Mouse (Mus musculus) neural tube, embryonic 15.5 days (tissue): ENCODE measurements around the gene Dennd1a. TPM values are rescaled to one million over a fixed set of nuclear protein-coding genes. Genes with fewer than 3 reads are reported as not detected.

Experiments
- ATAC-seq: fragments of 200-750 bp; cut with Nextera tagmentation; 2 replicates; pipeline ENCODE4 v1.8.0; 2017; ENCODE audit warnings: mild to moderate bottlenecking, moderate TSS enrichment, moderate library complexity; ENCODE audit not compliant: low FRiP score
- H3K27ac ChIP-seq: fragments of 300-500 bp; sonication (generic); replicated peaks from 2 replicates; pipeline ENCODE4 v1.5.1; 2015; ENCODE audit warnings: mild to moderate bottlenecking, inconsistent platforms
- H3K27me3 ChIP-seq: fragments of 300-500 bp; sonication (generic); replicated peaks from 2 replicates; pipeline ENCODE4 v1.6.1; 2015; ENCODE audit warnings: inconsistent platforms
- H3K36me3 ChIP-seq: fragments of 300-500 bp; sonication (generic); 2 replicates; pipeline ENCODE4 v1.6.1; 2015; ENCODE audit warnings: inconsistent platforms
- H3K4me1 ChIP-seq: fragments of 300-500 bp; sonication (generic); 2 replicates; pipeline ENCODE4 v1.6.1; 2015; ENCODE audit warnings: inconsistent platforms
- H3K4me2 ChIP-seq: fragments of 300-500 bp; sonication (generic); 2 replicates; pipeline ENCODE4 v1.6.1; 2015; ENCODE audit warnings: inconsistent platforms, mild to moderate bottlenecking, moderate library complexity
- H3K4me3 ChIP-seq: fragments of 300-500 bp; sonication (generic); replicated peaks from 2 replicates; pipeline ENCODE4 v1.5.1; 2015; ENCODE audit warnings: mild to moderate bottlenecking, inconsistent platforms
- H3K9ac ChIP-seq: fragments of 300-500 bp; sonication (generic); replicated peaks from 2 replicates; pipeline ENCODE4 v1.6.1; 2015; ENCODE audit warnings: mild to moderate bottlenecking, inconsistent platforms
- H3K9me3 ChIP-seq: fragments of 300-500 bp; sonication (generic); replicated peaks from 2 replicates; pipeline ENCODE4 v1.6.1; 2016; ENCODE audit warnings: inconsistent platforms
- WGBS: fragments of 180-500 bp; shearing (Covaris S2); methylation state at CpG from one replicate; pipeline ENCODE4 v1.1.7; 2015; ENCODE audit warnings: mixed read lengths; 5-methylcytosine and 5-hydroxymethylcytosine counted together
- polyA plus RNA-seq: library from polyadenylated mRNA; unstranded; fragments of >200 nt; fragmentation: Nextera tagmentation; extraction: Ambion mirVana; gene quantifications from 2 replicates; pipeline ENCODE4 v1.2.1, GENCODE M21; 2015

Dennd1a gene
- polyA plus RNA-seq, 1 experiment from 2014 or later: 17.0 TPM

DNA sequence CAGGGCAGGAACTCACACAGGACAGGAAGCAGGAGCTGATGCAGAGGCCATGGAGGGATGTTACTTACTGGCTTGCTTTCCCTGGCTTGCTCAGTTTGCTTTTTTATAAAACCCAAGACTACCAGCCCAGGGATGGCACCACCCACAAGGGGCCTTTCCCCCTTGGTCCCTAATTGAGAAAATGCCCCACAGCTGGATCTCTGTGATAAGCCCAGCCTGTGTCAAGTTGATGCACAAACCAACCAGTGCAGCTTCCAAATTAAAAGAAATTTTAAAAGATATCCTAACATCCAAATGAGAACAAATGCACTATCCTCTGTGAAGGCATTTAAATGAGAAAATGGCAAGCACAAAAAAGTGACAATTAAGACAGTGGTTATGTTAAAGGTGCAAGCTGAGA is 95.6 kb downstream of the Dennd1a start:
- H3K27ac ChIP-seq: no peak overlapping the region
- H3K4me3 ChIP-seq: no peak overlapping the region
- H3K27me3 ChIP-seq: no peaks in the 10 kb centered on the region
- no peaks in the 10 kb centered on the region for H3K9me3 ChIP-seq
- no peak overlapping the region for H3K4me2 ChIP-seq
- no peaks in the 10 kb centered on the region for H3K36me3 ChIP-seq
- no peak overlapping the region for H3K9ac ChIP-seq
- peaks cover 6% of the 10 kb centered on the region for H3K4me1 ChIP-seq
- ATAC-seq: no peak

DNA sequence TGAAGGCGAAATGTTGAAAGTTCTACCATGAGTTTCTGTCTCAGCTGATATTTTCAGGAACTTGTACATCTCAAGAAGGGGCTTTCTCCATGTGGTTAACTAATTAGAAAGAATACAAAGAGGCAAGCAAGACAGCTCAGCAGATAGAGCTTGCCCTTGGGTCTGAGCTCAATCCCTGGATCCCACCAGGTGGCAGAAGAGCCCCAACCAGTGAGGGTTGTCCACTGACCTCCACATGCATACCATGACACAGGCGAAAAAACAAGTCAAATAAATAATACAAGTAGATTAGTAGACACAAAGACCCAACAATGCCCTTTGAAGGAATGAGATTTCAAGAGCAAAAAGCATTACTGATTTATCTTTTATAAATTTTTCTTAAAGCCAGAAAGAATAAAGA is 100.8 kb downstream of the Dennd1a start:
- Histone ChIP-seq H3K9ac (no peak overlapping the region), H3K9me3 (no peaks in the 10 kb centered on the region), H3K36me3 (no peaks in the 10 kb centered on the region), H3K4me1 (no peaks in the 10 kb centered on the region), H3K27ac (no peak overlapping the region), H3K4me3 (no peak overlapping the region), H3K27me3 (no peaks in the 10 kb centered on the region), H3K4me2 (no peak overlapping the region)
- 81% methylated on average over 2 of the region's 2 CpGs for WGBS
- ATAC-seq: no peak

DNA sequence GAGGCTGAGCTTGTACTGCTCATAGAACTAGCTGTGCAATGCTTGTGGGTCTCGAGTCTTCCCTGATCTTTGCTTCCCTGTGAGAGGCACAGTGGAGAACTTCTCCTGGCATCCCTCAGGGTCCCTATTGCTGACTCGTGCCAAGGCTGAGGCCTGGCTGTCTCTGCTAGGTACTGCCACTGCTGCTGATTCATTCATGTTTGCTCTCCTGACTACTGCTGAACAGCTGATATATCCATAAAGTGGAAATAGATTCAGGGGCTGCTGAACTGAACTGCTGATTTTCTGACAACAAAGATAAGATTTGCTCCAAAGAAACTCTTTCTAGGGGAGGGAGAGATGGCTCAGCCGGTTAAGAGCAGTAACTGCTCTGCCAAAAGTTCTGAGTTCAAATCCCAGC is 102.2 kb downstream of the Dennd1a start:
- H3K4me3 ChIP-seq: no peak overlapping the region
- WGBS: 90% methylated on average over 3 of the region's 3 CpGs
- no peaks in the 10 kb centered on the region for H3K36me3 ChIP-seq
- no peak overlapping the region for H3K27ac ChIP-seq
- no peaks in the 10 kb centered on the region for H3K27me3 ChIP-seq
- ATAC-seq: no peak
- no peaks in the 10 kb centered on the region for H3K4me1 ChIP-seq
- H3K4me2 ChIP-seq: no peak overlapping the region
- no peak overlapping the region for H3K9ac ChIP-seq
- no peaks in the 10 kb centered on the region for H3K9me3 ChIP-seq

DNA sequence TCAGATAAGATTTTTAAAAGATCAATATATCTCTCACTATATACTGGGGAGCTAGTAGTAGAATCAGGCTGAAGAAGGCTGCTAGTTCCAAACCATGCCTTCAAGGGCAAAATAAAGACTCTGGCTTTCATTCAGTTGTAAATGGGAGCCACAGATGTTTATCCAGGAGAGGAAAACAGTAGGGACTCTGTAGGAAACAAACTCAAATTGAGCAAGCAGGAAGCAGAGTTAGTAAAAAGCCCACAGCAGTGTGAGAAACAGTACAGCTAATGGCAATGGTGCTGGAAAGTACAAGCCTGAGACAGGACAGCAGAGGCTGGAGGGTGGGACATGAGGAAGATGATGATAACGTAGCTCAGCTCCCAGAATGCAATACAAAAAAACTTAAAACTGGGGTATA is 103.3 kb downstream of the Dennd1a start:
- no peak for ATAC-seq
- no peaks in the 10 kb centered on the region for H3K36me3 ChIP-seq
- WGBS: 71% methylated on average over 1 of the region's 1 CpGs
- H3K9me3 ChIP-seq: no peaks in the 10 kb centered on the region
- no peaks in the 10 kb centered on the region for H3K4me1 ChIP-seq
- no peak overlapping the region for H3K9ac ChIP-seq
- no peak overlapping the region for H3K4me3 ChIP-seq
- no peaks in the 10 kb centered on the region for H3K27me3 ChIP-seq
- H3K4me2 ChIP-seq: no peak overlapping the region
- H3K27ac ChIP-seq: no peak overlapping the region

DNA sequence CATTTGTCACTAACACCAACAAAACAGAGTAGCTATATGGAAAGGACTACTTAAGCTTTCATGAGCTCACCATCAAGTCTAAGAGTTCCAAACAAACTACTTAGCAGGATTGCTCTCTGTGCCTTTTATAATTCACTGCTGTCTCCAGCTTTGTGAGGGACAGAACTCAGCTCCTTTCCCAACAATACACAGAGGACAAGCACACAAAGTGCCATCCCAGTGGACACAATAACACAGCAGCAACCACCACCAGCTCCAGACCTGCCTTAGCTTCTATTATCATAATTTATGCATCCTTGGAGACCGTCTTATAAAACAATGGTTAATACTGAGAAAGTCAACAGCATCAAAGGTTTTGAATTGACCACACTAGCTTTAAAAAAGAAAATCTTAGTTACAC is 104.9 kb downstream of the Dennd1a start:
- no peak overlapping the region for H3K9ac ChIP-seq
- no peak overlapping the region for H3K4me3 ChIP-seq
- H3K9me3 ChIP-seq: no peaks in the 10 kb centered on the region
- no peak for ATAC-seq
- no peak overlapping the region for H3K4me2 ChIP-seq
- WGBS: 42% methylated on average over 1 of the region's 1 CpGs
- no peaks in the 10 kb centered on the region for H3K4me1 ChIP-seq
- H3K27ac ChIP-seq: no peak overlapping the region
- H3K36me3 ChIP-seq: no peaks in the 10 kb centered on the region
- H3K27me3 ChIP-seq: no peaks in the 10 kb centered on the region

DNA sequence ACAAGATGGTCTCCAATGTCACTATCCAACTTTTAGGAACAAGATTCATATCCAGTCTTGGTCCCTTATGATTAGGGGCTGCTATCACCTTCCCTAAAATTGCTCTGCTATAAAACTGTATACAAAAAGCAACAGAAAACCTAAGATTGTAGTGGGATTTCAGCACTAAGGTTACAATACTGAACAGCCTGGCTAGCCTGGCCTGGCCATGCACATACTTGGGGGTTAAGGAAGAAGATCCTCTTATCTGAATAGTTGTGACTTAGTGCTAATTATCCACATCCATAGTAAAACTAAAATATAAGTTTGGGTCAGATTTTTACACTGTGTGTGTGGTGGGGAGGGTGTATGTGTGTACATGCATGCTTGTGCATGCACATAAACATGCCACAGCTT is 109.6 kb downstream of the Dennd1a start:
- Histone ChIP-seq H3K27me3 (no peaks in the 10 kb centered on the region), H3K4me1 (no peaks in the 10 kb centered on the region), H3K36me3 (no peaks in the 10 kb centered on the region), H3K4me3 (no peak overlapping the region), H3K9me3 (no peaks in the 10 kb centered on the region), H3K4me2 (no peak overlapping the region), H3K9ac (no peak overlapping the region), H3K27ac (no peak overlapping the region)
- ATAC-seq: no peak

DNA sequence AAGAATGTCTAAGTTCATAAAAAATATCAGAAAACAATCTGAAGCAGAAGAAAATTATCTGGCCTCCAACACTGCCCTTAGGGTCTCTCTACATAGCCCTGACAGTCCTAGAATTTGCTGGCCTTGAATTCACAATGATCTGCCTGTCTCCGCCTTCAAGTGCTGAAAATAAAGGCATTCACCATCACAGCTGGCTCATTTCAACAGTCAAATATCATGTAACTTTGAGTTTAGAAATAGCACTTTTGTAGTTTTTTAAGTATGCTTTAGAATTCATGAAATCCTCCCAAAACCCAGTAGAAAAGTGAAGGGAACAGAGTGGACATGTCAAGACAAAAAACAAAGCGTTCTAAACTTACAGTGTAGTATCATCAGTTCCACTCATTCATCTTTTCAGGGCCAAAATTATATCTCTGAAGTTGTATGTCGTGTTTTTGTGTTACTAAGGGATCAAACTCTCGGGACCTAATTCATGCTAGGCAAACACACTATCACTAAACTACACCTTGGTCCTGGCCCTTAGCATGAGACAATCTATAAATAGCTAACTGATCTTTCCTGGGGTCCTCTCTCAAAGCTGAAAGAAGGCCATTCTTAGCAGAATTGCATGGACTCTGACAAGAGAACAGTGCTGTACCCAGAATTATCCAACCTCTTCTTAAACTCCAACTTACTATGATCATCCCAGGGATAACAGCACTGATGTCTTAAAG is 110.2 kb downstream of the Dennd1a start:
- no peak overlapping the region for H3K27ac ChIP-seq
- WGBS: 93% methylated on average over 4 of the region's 4 CpGs

DNA sequence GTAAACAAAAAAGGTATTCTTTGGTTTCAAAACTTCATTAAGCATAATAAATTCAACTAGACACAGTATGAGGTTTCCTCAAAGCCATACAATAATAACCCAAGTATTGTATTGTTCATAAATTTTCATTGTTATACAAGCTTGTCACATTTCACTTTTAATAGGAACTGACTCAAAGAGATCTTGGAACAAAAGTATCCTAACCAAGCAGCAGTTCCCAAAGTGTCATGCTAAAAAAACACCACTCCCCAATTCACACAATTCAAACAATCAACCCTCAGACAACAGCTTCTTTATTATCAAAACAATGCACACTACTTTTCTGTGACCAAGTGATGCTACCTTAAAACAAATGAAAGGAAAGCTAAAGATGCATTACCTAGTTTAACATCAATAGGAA is 111.9 kb downstream of the Dennd1a start:
- no peak overlapping the region for H3K4me2 ChIP-seq
- no peak overlapping the region for H3K27ac ChIP-seq
- no peak overlapping the region for H3K4me3 ChIP-seq
- H3K27me3 ChIP-seq: no peaks in the 10 kb centered on the region
- H3K4me1 ChIP-seq: no peaks in the 10 kb centered on the region
- no peaks in the 10 kb centered on the region for H3K9me3 ChIP-seq
- H3K9ac ChIP-seq: no peak overlapping the region
- H3K36me3 ChIP-seq: no peaks in the 10 kb centered on the region
- ATAC-seq: no peak

More for the DNA sequence above, 110.2 kb downstream of the Dennd1a start:
- Histone ChIP-seq H3K4me1 (no peaks in the 10 kb centered on the region), H3K4me3 (no peak overlapping the region), H3K9me3 (no peaks in the 10 kb centered on the region), H3K9ac (no peak overlapping the region), H3K36me3 (no peaks in the 10 kb centered on the region), H3K4me2 (no peak overlapping the region), H3K27me3 (no peaks in the 10 kb centered on the region)
- ATAC-seq: no peak

DNA sequence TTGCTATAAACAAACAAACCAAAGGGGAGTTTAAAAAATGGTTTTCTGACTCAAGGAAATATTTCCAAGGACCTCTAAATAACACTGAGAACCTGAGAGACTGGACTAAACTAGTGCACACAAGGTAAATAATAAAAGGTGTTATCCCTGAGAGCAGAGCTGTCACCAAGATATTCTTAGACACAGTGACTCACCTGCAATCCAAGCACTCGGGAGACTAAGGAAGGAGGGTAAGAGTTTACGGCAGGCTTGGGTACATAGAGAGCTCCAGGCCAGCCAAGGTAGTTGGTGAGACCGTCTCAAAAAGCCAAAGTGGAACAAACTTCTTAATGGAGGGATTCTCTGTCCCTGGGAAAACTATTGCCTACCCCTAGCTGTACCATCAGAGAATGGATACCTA is 118.6 kb downstream of the Dennd1a start:
- ATAC-seq: no peak
- H3K36me3 ChIP-seq: no peaks in the 10 kb centered on the region

DNA sequence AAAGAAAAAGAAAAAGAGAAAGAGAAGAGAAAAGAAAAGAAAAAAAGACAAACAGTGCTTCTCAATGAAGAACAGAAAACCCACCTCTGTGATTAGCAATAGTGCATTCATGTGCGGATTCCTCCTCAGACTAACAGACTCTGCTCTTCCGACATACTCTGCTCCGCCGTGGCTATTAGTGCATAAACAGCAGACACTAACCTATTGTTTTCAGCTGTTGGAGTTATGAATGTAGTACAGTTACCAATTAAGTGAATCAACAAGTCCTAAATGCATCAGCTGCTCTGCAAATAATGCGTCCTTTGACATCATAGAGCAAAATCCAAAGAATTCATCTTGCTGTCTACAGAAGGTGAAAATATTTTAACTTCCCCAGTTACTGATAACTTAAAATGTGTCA is 121.2 kb downstream of the Dennd1a start:
- no peaks in the 10 kb centered on the region for H3K9me3 ChIP-seq
- no peaks in the 10 kb centered on the region for H3K27me3 ChIP-seq
- H3K27ac ChIP-seq: no peak overlapping the region
- no peaks in the 10 kb centered on the region for H3K36me3 ChIP-seq
- no peak overlapping the region for H3K9ac ChIP-seq
- WGBS: 41% methylated on average over 5 of the region's 5 CpGs
- H3K4me1 ChIP-seq: no peaks in the 10 kb centered on the region
- H3K4me2 ChIP-seq: no peak overlapping the region
- no peak for ATAC-seq
- H3K4me3 ChIP-seq: no peak overlapping the region

More for the DNA sequence above, 118.6 kb downstream of the Dennd1a start:
- Histone ChIP-seq H3K27me3 (no peaks in the 10 kb centered on the region), H3K4me3 (no peak overlapping the region), H3K9me3 (no peaks in the 10 kb centered on the region), H3K27ac (no peak overlapping the region), H3K4me2 (no peak overlapping the region), H3K9ac (no peak overlapping the region), H3K4me1 (no peaks in the 10 kb centered on the region)
- WGBS: 91% methylated on average over 3 of the region's 3 CpGs

DNA sequence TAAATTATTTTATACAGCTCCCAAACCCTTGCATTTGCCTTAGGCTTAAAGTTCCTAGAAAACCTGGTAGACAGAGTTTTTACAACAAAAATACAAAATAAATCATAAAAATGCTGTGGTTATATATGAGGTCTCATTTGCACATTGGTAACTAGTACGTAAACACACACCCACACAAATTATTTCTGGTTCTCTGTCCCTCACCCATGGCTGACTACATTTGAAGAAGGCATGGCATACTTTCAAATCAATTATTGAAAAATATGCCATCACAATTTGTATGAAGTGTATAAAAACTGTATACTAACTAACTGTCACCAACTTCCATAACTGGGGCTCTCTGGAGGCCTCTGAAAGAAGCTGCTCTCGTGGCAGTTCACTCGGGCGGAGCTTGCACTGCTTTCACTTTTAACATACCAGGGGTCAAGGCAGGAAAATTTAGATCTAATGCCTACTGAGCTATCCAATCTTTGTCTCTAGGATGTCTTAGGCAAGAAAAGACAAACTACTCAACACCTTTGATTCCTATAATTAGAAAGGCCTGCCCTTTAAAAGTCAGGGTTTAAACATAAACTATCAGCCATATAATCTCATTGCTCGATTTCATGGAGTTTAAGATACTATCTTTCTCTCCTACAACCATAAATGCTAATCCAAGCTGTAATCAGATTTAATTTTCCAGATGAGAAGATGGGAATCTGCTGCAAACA is 122.7 kb downstream of the Dennd1a start:
- no peak overlapping the region for H3K4me3 ChIP-seq
- no peaks in the 10 kb centered on the region for H3K36me3 ChIP-seq
- H3K27me3 ChIP-seq: no peaks in the 10 kb centered on the region
- no peak overlapping the region for H3K27ac ChIP-seq
- no peaks in the 10 kb centered on the region for H3K9me3 ChIP-seq
- H3K4me2 ChIP-seq: no peak overlapping the region
- no peak overlapping the region for H3K9ac ChIP-seq
- H3K4me1 ChIP-seq: no peaks in the 10 kb centered on the region
- ATAC-seq: no peak
- WGBS: 59% methylated on average over 5 of the region's 5 CpGs

DNA sequence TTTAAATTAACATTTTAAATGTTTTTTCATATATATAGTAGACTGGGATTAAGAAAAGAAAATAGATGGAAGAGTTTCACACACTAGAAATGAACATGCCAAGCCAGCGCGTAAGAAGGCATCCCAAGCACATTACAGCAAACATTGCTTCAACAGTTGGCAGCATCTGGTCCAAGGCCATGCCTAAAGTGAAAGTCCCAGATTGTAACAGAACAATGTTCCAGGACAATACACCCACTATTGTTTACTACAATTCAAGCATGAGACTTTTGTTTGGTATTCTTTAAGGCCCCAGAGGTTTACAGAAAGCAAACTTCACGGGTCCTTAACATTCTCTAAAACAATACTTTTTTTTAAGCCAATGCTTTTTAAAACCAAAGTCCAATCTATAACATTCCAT is 124.7 kb downstream of the Dennd1a start:
- no peaks in the 10 kb centered on the region for H3K36me3 ChIP-seq
- WGBS: 26% methylated on average over 3 of the region's 3 CpGs
- H3K9ac ChIP-seq: no peak overlapping the region
- H3K4me3 ChIP-seq: no peak overlapping the region
- no peaks in the 10 kb centered on the region for H3K4me1 ChIP-seq
- no peak overlapping the region for H3K27ac ChIP-seq
- H3K4me2 ChIP-seq: no peak overlapping the region
- ATAC-seq: no peak
- H3K27me3 ChIP-seq: no peaks in the 10 kb centered on the region
- H3K9me3 ChIP-seq: no peaks in the 10 kb centered on the region
